Mouse (Mus musculus) urinary bladder, postnatal 4 days (tissue): Measurements from ENCODE around the gene Pcca.
"Not testable (repeated sequence)": the region's sequence is repeated elsewhere in the genome, so short reads cannot be mapped to it uniquely, and the experiment has no call there.

Experiments
- DNase-seq, 2 experiments: peaks; one replicate each; pipeline ENCODE4 v3.0.0; 2021 to 2022; ENCODE audit warnings: low spot score in 2 of 2

The Pcca gene

DNA sequence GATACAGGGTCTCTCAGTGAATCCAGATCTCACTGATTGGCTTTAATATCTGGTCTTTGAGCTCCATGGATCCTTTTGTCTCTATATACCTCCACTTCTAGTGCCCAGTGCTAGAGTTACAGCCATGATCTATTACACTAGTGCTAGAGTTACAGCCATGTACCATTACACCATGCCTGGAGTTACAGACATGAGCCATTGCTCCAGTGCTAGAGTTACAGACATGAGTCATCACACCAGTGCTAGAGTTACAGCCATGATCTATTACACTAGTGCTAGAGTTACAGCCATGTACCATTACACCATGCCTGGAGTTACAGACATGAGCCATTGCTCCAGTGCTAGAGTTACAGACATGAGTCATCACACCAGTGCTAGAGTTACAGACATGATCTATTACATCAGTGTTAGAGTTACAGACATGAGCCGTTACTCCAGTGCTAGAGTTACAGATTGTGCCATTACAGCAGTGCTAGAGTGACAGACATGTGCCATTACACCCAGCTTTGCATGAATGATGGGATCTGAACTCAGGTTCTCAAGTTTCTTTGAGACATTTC lies 26.8 kb downstream of the Pcca start:
- DNase-seq = not testable (repeated sequence)

DNA sequence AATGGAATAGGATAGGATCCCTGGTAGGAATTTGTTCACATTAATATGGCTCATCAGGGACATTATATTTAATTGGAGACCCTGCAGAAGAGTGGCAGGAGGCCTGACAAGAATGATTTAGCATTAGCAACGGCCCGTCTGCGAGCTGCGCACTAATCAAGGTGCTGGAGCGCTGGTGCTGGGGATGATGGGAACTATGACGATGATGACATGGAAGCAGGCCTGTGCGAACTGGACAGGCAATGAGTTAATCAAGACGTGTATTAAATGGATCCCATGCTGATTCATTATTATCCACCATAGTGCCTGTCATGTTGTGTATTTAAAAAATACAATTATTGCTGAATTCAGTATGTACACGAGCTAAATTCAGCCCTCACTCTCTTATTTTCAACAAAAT lies 36.7 kb downstream of the Pcca start:
- DNase-seq = no peak

GRCm38 (mm10) chr14:122574064-122574751 lies 40.1 kb downstream of the Pcca start:
- no peak for DNase-seq

DNA sequence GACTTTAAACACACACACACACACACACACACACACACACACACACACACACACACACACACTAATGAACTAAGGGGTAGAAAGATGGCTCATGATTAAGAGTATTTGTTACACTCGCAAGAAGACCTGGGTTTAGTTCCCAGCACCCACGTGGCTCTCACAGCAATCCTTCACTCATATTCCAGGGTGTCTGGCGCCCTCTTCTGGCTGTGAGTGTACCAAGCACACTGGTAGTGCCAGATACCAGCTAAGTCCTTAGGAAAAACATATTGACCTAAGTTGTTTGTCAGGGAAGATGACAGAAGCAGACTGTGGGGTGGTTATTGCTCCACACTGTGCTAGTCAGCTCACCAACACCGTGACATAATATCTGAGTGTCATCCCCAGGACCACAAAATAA lies 43.7 kb downstream of the Pcca start:
- no peak for DNase-seq

GRCm38 (mm10) chr14:122582057-122582456 lies 47.9 kb downstream of the Pcca start:
- DNase-seq = no peak

GRCm38 (mm10) chr14:122582491-122583077 lies 48.5 kb downstream of the Pcca start:
- no peak for DNase-seq

- DNase-seq = not testable (repeated sequence)
These were observed 50.0 kb downstream of the Pcca start for GRCm38 (mm10) chr14:122584087-122584486.

GRCm38 (mm10) chr14:122586942-122587341 lies 52.8 kb downstream of the Pcca start:
- no peak for DNase-seq

- no peak for DNase-seq
These were observed 63.4 kb downstream of the Pcca start for GRCm38 (mm10) chr14:122597534-122597933.

DNA sequence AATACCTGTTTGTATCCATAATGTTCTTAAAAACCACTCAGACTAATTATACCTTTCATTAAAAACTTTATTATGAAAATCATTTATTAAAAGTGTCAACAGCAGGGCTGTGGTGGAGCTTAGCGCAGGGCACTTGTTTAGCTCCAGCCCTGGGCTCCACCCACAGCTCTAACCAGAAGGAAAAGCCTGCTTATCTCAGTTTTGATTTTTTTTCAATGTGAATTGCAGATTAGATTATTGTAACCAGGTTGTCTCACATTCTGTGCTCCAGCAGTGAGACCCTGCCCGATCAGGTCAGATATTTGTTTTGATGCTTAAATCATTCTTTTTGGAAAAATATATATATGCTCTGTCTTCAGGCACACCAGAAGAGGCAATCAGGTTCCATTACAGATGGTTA lies 64.7 kb downstream of the Pcca start:
- DNase-seq = no peak

- no peak for DNase-seq
These were observed 65.7 kb downstream of the Pcca start for GRCm38 (mm10) chr14:122599839-122600238.

GRCm38 (mm10) chr14:122602701-122603100 lies 68.6 kb downstream of the Pcca start:
- no peak for DNase-seq

DNA sequence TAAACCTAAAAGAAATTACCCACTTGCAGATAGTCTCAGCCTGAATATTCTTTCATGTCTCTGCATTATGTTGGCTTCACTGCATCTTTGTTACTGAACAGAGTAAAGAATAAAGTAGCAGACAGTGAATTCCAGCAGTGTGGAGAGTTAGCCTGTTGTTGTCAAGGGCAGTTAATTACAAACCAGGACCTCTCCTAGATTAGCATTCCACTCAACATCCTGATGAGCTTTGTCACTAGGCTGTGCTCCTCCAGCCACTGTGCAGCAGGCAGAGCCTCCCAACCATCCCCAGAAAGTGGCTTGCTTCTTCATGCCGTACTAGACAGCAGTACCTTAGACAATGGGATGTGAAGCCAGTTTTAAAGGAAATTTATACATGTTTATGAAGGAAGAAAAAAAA lies 72.4 kb downstream of the Pcca start:
- DNase-seq = no peak

DNA sequence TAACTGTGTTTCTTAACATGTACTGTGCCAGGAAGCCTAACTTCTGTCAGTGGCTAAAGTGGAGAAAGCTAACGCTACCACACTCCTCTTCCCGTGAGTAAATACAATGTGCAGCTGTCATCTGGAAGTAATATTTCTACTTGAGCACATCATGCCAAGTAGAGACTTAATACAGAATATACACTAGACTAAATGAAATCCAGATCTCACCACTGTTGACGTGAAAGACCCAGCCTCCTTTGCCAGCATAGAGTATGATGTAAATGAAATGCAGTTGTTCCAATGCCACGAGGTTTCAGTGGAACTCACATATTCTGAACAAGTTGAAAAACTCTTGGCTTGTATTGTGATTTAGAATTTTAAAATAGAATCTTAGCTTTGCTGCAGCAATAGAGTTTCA lies 73.3 kb downstream of the Pcca start:
- no peak for DNase-seq

DNA sequence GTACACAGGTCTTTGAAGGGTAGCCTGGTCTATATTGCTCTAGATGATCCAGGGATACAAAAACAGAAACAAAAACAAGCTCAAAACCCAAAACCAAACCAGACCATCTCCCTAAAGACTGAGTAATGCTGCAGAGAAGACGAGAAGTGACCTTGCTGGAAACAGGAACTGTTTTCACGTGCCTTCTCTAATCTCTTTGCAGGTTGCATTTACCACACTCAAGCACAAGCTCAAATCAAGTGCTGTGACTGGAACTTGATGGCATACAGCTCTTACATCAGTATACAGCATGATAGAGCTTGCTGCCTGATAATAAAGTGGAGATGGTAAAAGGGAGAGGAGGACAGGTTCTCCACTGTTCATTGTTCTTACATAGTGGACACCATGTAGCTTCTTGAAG lies 74.2 kb downstream of the Pcca start:
- DNase-seq = no peak

GRCm38 (mm10) chr14:122611035-122611434 lies 76.9 kb downstream of the Pcca start:
- no peak for DNase-seq

GRCm38 (mm10) chr14:122612317-122612716 lies 78.2 kb downstream of the Pcca start:
- no peak for DNase-seq

- no peak for DNase-seq
These were observed 83.5 kb downstream of the Pcca start for GRCm38 (mm10) chr14:122617656-122618055.

- no peak for DNase-seq
These were observed 99.3 kb downstream of the Pcca start for GRCm38 (mm10) chr14:122633416-122633815.

GRCm38 (mm10) chr14:122636601-122637000 lies 102.5 kb downstream of the Pcca start:
- DNase-seq = no peak

DNA sequence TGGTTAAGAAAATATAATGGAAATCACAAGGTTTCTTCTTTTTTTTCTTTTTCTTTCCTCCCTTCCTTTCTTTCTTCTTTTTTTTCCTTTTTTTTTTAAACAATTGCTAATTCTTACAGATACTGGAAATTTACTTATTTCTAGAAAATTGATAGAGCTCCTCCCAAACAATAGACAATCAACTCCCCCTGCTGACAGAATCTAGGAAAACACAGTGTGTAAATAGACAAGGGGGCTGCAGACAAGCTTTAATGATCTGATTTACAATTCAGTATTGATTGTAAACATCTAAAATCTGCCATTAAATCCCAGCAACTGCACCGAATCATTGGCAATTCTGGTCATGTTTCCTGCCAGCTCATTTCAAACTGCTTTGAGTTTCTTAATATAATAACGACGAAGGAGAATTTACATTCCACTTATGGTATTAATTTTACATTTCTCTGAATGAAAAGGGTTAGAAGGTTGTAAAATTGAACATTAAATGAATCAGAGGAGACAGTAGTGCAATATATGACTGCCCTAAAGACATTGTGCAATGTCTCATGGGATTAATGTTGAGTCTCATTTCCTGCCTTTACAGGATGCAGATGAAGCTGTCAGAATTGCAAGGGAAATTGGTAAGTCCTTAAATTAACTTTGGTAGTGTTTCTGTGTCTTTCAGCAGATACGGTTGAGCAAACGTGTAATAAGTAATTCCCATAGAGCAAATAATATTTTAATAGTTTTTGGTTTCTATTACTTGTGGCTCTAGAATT lies 103.9 kb downstream of the Pcca start:
- DNase-seq = no peak

GRCm38 (mm10) chr14:122639168-122639720 lies 105.1 kb downstream of the Pcca start:
- DNase-seq = no peak
